Mouse (Mus musculus): ENCODE measurements at regions not wholly inside any gene's neighbourhood (a gene's known extent, or its start where the extent isn't known, plus 50 kb on each side); places are given as distances from the start of the nearest gene placed in this dataset.

- no peak overlapping the region for H3K4me2 ChIP-seq (ENCODE audit: low read length)
- H3K9ac ChIP-seq (ENCODE audit: low read depth, low read length) = no peak overlapping the region
- no peaks in the 10 kb centered on the region for H3K36me3 ChIP-seq (ENCODE audit: insufficient read depth, low read length)
- H3K27me3 ChIP-seq (ENCODE audit: insufficient read depth, low read length) = no peaks in the 10 kb centered on the region
- H3K9me3 ChIP-seq (replicated peaks; ENCODE audit: low read length) = no peaks in the 10 kb centered on the region
- no peak for DNase-seq (ENCODE audit: low spot score)
- TF ChIP-seq CTCF (IDR thresholded peaks at IDR 0.05; ENCODE audit: low read depth) = no peak
- no peak overlapping the region for H3K4me3 ChIP-seq (replicated peaks; ENCODE audit: low read depth, low read length)
- no peak overlapping the region for H3K27ac ChIP-seq
- 97% methylated on average over 1 of the region's 1 CpGs for WGBS
- no peak for ATAC-seq (replicated peaks; ENCODE audit: low FRiP score, low read depth)
- no peaks in the 10 kb centered on the region for H3K4me1 ChIP-seq (replicated peaks; ENCODE audit: insufficient read depth, low read length)
These were observed 579.1 kb downstream of the Gsdmc2 start for GRCm38 (mm10) chr15:63265845-63266244.

GRCm38 (mm10) chr15:63255736-63256135 lies 589.2 kb downstream of the Gsdmc2 start:
- H3K4me2 ChIP-seq (ENCODE audit: low read length) = no peak overlapping the region
- no peaks in the 10 kb centered on the region for H3K27me3 ChIP-seq (ENCODE audit: insufficient read depth, low read length)
- WGBS = 60% methylated on average over 2 of the region's 2 CpGs
- H3K27ac ChIP-seq = no peak overlapping the region
- ATAC-seq (replicated peaks; ENCODE audit: low FRiP score, low read depth) (no peak), DNase-seq (ENCODE audit: low spot score) (no peak)
- no peak overlapping the region for H3K4me3 ChIP-seq (replicated peaks; ENCODE audit: low read depth, low read length)
- no peak overlapping the region for H3K9ac ChIP-seq (ENCODE audit: low read depth, low read length)
- H3K9me3 ChIP-seq (replicated peaks; ENCODE audit: low read length) = no peaks in the 10 kb centered on the region
- no peaks in the 10 kb centered on the region for H3K36me3 ChIP-seq (ENCODE audit: insufficient read depth, low read length)
- no peak for TF ChIP-seq CTCF (IDR thresholded peaks at IDR 0.05; ENCODE audit: low read depth)
- no peaks in the 10 kb centered on the region for H3K4me1 ChIP-seq (replicated peaks; ENCODE audit: insufficient read depth, low read length)

GRCm38 (mm10) chr15:63252781-63253340 lies 592.1 kb downstream of the Gsdmc2 start:
- no peak for ATAC-seq (replicated peaks; ENCODE audit: low FRiP score, low read depth)
- TF ChIP-seq CTCF (IDR thresholded peaks at IDR 0.05; ENCODE audit: low read depth) = no peak
- WGBS = 46% methylated on average over 1 of the region's 1 CpGs

GRCm38 (mm10) chr15:63238601-63239000 lies 606.4 kb downstream of the Gsdmc2 start:
- Histone ChIP-seq H3K4me2 (ENCODE audit: low read length) (no peak overlapping the region), H3K27me3 (ENCODE audit: insufficient read depth, low read length) (no peaks in the 10 kb centered on the region), H3K9me3 (replicated peaks; ENCODE audit: low read length) (no peaks in the 10 kb centered on the region), H3K36me3 (ENCODE audit: insufficient read depth, low read length) (no peaks in the 10 kb centered on the region), H3K4me3 (replicated peaks; ENCODE audit: low read depth, low read length) (no peak overlapping the region), H3K4me1 (replicated peaks; ENCODE audit: insufficient read depth, low read length) (no peaks in the 10 kb centered on the region), H3K27ac (no peak overlapping the region), H3K9ac (ENCODE audit: low read depth, low read length) (no peak overlapping the region)
- TF ChIP-seq CTCF (IDR thresholded peaks at IDR 0.05; ENCODE audit: low read depth) = no peak
- 81% methylated on average over 3 of the region's 3 CpGs for WGBS
- DNase-seq (ENCODE audit: low spot score) = no peak
- ATAC-seq (replicated peaks; ENCODE audit: low FRiP score, low read depth) = no peak

More at GRCm38 (mm10) chr15:63252781-63253340, 592.1 kb downstream of the Gsdmc2 start:
- Histone ChIP-seq H3K9ac (ENCODE audit: low read depth, low read length) (no peak overlapping the region), H3K36me3 (ENCODE audit: insufficient read depth, low read length) (no peaks in the 10 kb centered on the region), H3K4me3 (replicated peaks; ENCODE audit: low read depth, low read length) (no peak overlapping the region), H3K9me3 (replicated peaks; ENCODE audit: low read length) (no peaks in the 10 kb centered on the region), H3K27ac (no peak overlapping the region), H3K4me1 (replicated peaks; ENCODE audit: insufficient read depth, low read length) (no peaks in the 10 kb centered on the region), H3K27me3 (ENCODE audit: insufficient read depth, low read length) (no peaks in the 10 kb centered on the region), H3K4me2 (ENCODE audit: low read length) (no peak overlapping the region)
- no peak for DNase-seq (ENCODE audit: low spot score)

- H3K4me2 ChIP-seq (ENCODE audit: low read length) = no peak overlapping the region
- WGBS = 70% methylated on average over 2 of the region's 2 CpGs
- ATAC-seq (replicated peaks; ENCODE audit: low FRiP score, low read depth) (no peak), DNase-seq (ENCODE audit: low spot score) (no peak)
- no peak overlapping the region for H3K27ac ChIP-seq
- no peak overlapping the region for H3K4me3 ChIP-seq (replicated peaks; ENCODE audit: low read depth, low read length)
- H3K4me1 ChIP-seq (replicated peaks; ENCODE audit: insufficient read depth, low read length) = no peaks in the 10 kb centered on the region
- H3K27me3 ChIP-seq (ENCODE audit: insufficient read depth, low read length) = no peaks in the 10 kb centered on the region
- no peak overlapping the region for H3K9ac ChIP-seq (ENCODE audit: low read depth, low read length)
- no peaks in the 10 kb centered on the region for H3K36me3 ChIP-seq (ENCODE audit: insufficient read depth, low read length)
- H3K9me3 ChIP-seq (replicated peaks; ENCODE audit: low read length) = no peaks in the 10 kb centered on the region
- TF ChIP-seq CTCF (IDR thresholded peaks at IDR 0.05; ENCODE audit: low read depth) = no peak
These were observed 626.5 kb downstream of the Gsdmc2 start for GRCm38 (mm10) chr15:63218393-63219060.

- no peak for TF ChIP-seq CTCF (IDR thresholded peaks at IDR 0.05; ENCODE audit: low read depth)
- DNase-seq (ENCODE audit: low spot score) = no peak
- Histone ChIP-seq H3K4me2 (ENCODE audit: low read length) (no peak overlapping the region), H3K9ac (ENCODE audit: low read depth, low read length) (no peak overlapping the region), H3K4me1 (replicated peaks; ENCODE audit: insufficient read depth, low read length) (no peaks in the 10 kb centered on the region), H3K36me3 (ENCODE audit: insufficient read depth, low read length) (no peaks in the 10 kb centered on the region), H3K27ac (no peak overlapping the region), H3K27me3 (ENCODE audit: insufficient read depth, low read length) (no peaks in the 10 kb centered on the region), H3K4me3 (replicated peaks; ENCODE audit: low read depth, low read length) (no peak overlapping the region), H3K9me3 (replicated peaks; ENCODE audit: low read length) (no peaks in the 10 kb centered on the region)
- no peak for ATAC-seq (replicated peaks; ENCODE audit: low FRiP score, low read depth)
- 89% methylated on average over 1 of the region's 1 CpGs for WGBS
These were observed 639.8 kb downstream of the Gsdmc2 start for GRCm38 (mm10) chr15:63205150-63205549.
